Mouse (Mus musculus) right cerebral cortex, postnatal 10 days (tissue): ENCODE data around the gene Dcst1.

Source experiments
- DNase-seq, 2 experiments: peaks; one replicate each; pipeline ENCODE4 v3.0.0; 2021; ENCODE audit warnings: low spot score in 2 of 2

Dcst1 gene

DNA sequence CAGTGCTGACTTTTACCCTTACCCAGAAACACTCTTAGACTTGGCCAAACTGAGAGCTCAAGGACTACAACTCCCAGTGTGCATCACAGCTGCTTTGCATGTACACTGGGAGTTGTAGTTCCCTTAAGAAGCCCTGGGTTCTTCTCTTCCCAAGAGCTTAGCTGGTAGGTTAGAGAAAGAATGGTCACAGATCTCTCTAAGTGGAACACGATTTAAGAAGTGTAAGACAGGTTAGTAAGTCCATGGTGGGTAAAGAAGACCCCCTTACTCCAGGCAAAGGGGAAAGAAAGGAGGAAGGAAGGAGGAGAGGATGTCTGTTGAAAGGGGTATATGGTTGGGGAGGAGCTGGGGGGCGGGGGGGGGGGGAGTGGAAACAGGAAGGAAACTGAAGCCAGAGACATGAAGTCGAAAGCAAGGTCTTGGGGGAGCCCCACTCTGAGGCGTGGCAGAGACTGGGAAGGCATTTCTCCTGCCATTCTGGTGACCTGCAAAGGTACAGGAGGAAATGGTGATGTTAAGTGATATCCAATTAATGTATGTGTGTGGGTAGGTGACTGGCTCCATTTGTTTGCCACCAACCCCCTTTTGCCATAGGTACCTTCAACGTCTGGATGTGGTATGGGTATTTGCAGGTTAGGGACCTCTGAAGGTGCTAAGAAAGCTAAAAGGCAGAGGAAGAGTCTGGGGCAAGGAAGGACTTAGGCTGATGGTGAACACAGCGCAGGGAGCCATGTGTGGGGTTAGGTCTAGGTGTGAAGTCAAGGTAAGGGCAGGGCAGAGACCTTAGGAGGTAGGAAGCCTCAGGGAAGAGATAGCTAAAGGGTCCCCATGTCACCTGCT, 24.1 kb upstream of the Dcst1 start:
- peak; percentile 42 to 71 for DNase-seq

DNA sequence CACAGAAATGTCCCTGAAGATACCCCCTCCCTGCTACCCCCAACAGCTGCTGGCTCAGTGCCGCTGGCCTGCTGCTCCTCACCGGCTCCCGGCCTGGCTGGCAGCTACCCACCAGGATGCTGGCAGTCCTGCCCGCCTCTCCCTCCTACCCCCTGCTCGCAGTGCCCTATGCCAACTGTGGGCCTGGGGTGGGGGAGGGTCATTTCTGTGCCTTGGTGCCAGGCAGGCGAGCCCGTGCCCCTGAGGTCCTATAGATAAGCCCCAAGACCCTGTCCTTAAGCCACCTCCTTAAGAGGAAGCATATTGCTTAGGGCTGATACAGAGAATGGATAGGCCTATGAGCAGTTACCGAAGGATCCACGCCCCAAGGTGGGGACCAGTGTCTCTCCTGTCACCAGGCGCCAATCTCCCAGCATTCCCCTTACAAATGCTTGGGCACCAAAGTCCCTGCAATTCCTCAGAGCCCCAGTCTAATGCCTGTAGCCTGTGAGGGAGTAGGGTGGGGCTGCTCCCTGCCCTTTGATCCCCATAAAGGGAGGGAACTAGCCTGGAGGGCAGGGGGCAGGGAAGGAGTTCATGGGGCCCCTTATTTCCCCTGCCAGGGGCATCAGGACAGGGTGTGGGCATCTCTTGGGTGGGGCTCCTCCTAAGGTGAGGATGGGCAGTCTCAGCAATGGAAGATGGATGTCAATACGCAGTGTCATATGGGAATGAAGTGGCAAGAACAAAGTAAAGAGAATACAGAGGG, 23.3 kb upstream of the Dcst1 start:
- DNase-seq = peak; percentile 77 to 82

- peak in 1 of 2 experiments; percentile 38 for DNase-seq
Observed at GRCm38 (mm10) chr3:89387632-89388031, 22.6 kb upstream of the Dcst1 start.

DNA sequence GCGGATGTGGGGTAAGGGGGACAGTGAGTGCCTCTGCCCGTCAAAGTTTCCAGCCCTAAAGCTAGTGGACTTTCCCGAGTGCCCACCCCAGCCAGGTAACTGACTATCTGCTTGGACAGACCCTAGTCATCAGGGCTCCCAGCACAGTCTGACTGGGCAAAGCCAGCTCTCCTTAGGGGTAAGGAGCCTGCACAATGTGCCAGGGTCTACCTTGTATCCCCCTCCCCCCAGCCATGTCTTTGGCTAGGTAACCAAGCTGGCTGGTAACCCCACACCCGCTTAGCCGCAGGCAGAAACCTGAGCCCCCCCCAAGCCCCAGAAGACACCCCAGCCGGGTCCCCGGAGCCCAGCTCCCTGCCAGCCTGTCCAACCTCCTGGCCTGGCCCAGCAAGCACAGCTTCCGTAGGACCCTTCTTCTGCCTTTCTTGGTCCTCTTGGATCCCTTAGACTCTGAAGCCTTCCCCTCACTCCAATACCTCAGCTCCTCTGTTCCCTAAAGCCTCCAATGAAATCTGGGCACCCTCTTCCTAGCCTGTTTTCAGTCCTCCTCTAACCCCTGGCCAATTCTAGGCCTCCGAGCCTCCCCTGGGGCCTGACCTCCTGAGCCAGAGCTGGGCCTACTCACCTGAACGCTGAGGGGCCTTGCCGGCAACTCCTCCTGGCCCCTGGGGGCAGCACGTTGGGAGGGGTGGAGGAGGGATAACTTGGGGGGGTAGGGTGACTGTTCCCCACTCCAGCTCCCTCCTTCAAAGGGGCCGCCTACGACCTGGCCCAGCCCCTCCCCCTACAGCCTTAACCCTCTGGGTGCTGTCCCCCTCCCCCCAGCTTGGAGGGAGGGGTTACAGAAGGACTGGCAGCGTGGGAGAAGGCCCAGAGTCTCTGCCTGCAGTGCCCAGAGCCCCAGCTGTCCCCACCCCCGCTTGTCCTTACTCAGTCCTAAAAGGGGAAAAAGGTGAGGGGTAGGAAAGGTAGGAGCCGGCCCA, 21.7 kb upstream of the Dcst1 start:
- no peak for DNase-seq

GRCm38 (mm10) chr3:89385451-89385850, 20.4 kb upstream of the Dcst1 start:
- DNase-seq = no peak

- DNase-seq = no peak
Observed at GRCm38 (mm10) chr3:89384331-89385076, 19.5 kb upstream of the Dcst1 start.

DNA sequence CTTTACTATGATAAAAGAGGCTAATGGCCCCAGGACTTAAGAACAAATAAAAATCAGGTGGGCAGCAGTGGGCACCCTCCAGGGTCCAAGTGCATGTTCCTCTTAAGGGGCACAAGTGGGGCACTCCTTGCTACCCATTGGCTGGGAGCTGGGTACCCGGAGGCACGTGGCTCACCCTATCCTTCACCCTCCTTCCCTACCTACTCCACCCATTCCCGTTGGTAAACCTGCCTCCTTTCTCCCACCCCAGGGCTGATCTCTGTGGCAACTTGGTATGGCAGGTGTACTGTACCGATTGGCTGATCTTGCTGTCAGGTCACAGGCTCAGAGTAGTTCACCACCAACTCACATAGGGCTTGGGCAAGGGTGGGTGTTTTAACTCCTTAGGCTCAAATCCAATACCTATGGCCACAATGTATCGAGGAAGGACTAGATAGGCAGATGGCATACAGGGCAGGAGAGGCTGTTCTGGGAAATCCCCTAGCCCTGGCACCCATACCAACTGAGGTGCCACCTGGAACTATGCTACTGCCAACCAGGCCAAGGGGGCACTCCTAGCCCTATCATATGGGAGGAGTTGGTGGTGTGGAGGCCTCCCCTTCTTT, 18.7 kb upstream of the Dcst1 start:
- DNase-seq = no peak

DNA sequence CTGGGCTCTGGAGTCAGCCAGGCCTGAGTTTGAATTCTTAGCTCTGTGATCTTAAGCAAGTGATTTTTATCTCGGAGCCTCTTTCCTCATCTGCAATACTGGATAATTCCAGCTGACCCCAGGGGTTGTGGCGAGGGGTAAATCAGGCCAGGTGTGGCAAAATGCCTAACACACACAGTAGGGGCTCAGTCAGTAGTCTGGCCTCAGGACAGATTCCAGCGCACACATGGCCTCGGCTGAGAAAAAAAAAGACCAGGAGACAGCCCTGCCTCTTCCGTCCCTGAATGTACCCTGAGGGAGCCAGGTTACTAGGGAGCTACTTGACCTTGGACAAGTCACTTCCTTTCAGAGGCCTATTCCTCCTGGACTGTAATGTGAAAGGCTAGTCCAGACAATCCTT, 17.9 kb upstream of the Dcst1 start:
- DNase-seq = no peak

- no peak for DNase-seq
Observed at GRCm38 (mm10) chr3:89382033-89382882, 17.2 kb upstream of the Dcst1 start.

GRCm38 (mm10) chr3:89381233-89381632, 16.2 kb upstream of the Dcst1 start:
- no peak for DNase-seq

GRCm38 (mm10) chr3:89380711-89381110, 15.7 kb upstream of the Dcst1 start:
- no peak for DNase-seq

GRCm38 (mm10) chr3:89380291-89380690, 15.2 kb upstream of the Dcst1 start:
- no peak for DNase-seq

GRCm38 (mm10) chr3:89379388-89380131, 14.5 kb upstream of the Dcst1 start:
- peak in 1 of 2 experiments; percentile 36 for DNase-seq

- DNase-seq = peak; percentile 72 to 76
Observed at GRCm38 (mm10) chr3:89378394-89379067, 13.5 kb upstream of the Dcst1 start.

DNA sequence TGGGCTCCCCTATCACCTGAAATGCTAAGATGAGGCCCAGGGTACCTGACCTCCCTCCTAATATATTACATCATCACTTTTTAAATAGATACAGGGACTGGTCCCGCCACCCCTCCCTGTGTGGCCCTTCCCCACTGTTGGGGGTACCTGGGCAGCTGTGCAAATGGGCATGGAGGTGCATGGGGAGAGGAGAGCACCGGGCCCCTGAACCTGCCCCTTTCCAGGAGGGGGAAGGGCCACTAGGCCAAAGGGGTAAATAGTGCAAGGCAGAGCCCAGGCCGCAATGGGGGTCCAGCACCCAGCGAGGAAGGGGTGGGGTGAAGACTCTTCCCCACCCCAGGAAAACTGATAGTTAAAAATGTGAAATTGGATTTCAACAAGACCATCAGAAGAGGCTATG, 12.8 kb upstream of the Dcst1 start:
- DNase-seq = no peak

GRCm38 (mm10) chr3:89373581-89374231, 8.7 kb upstream of the Dcst1 start:
- no peak for DNase-seq

DNA sequence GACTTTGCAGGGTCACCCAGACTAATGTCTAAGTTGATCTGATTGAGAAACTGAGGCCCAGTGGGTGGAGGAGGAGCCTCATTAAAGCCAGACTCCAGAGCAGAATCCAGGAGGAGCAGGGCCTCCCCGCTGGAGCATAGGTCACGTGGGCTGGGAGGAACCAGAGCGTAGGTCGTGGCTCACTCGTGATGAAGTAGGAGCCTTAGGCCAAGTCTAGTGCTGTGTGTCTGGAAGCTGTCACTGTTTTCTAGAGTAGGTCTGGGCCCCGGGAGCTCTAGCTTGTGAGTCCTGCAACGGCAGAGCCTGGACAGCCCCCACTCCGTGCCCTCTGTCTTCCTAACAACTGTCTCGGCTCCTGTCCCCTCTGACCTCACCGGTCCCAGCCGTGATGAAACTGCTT, 2.3 kb upstream of the Dcst1 start:
- no peak for DNase-seq
